Mouse (Mus musculus) spleen, adult 2 months (tissue): ENCODE measurements around the gene Amt. TPM values are rescaled to one million over a fixed set of nuclear protein-coding genes. Genes with fewer than 3 reads are reported as not detected.

Experiments
- DNase-seq, 2 experiments: peaks; one replicate each; pipeline versions ENCODE4 v3.0.0 to v3.0.0-alpha.2; 2012 to 2021; ENCODE audit warnings: low spot score in 2 of 2, low read depth in 1 of 2
- H3K27ac ChIP-seq: fragments of 200-500 bp; 2 replicates; pipeline ENCODE4 v1.5.1; 2012; ENCODE audit warnings: low read length, inconsistent platforms; ENCODE audit not compliant: insufficient read depth
- H3K27me3 ChIP-seq: fragments of 200-500 bp; 2 replicates; pipeline ENCODE4 v1.6.1; 2012; ENCODE audit warnings: mild to moderate bottlenecking, moderate library complexity, low read length, inconsistent platforms; ENCODE audit not compliant: control insufficient read depth, insufficient read depth
- H3K36me3 ChIP-seq: fragments of 200-500 bp; 2 replicates; pipeline ENCODE4 v1.6.1; 2012; ENCODE audit warnings: mild to moderate bottlenecking, low read length, inconsistent platforms; ENCODE audit not compliant: control insufficient read depth, insufficient read depth
- H3K4me1 ChIP-seq: fragments of 200-500 bp; 2 replicates; pipeline ENCODE4 v1.6.1; 2011; ENCODE audit warnings: inconsistent platforms; ENCODE audit not compliant: control insufficient read depth, insufficient read depth, insufficient read length
- H3K4me3 ChIP-seq: fragments of 200-500 bp; 2 replicates; pipeline ENCODE4 v1.5.1; 2011; ENCODE audit warnings: mild to moderate bottlenecking, inconsistent platforms; ENCODE audit not compliant: insufficient read depth, insufficient read length; ENCODE audit errors: extremely low read depth
- CTCF ChIP-seq: fragments of 200-500 bp; IDR thresholded peaks from 2 replicates; pipeline ENCODE4 v1.5.1; 2011; ENCODE audit warnings: mild to moderate bottlenecking, inconsistent platforms; ENCODE audit not compliant: insufficient read depth, insufficient read length, insufficient replicate concordance; ENCODE audit errors: extremely low read depth
- POLR2A ChIP-seq: fragments of 200-500 bp; IDR thresholded peaks from 2 replicates; pipeline ENCODE4 v1.6.1; 2011; ENCODE audit warnings: low read depth, low read length, inconsistent platforms
- WGBS: fragments of 180-500 bp; shearing (Covaris S2); methylation state at CpG from one replicate; pipeline ENCODE4 v1.1.7; 2018; 5-methylcytosine and 5-hydroxymethylcytosine counted together
- polyA plus RNA-seq: library from polyadenylated mRNA; depleted of rRNA; stranded (reverse); fragments of >200 nt; gene quantifications from 2 replicates; pipeline ENCODE4 v1.2.3, GENCODE M21; 2012

The Amt gene
- polyA plus RNA-seq, 1 experiment = 3.1 TPM

- DNase-seq = no peak
- 30% methylated on average over 6 of the region's 6 CpGs for WGBS
- Histone ChIP-seq H3K4me3 (no peak overlapping the region), H3K27ac (peak overlapping the region; percentile 95), H3K4me1 (peaks cover 21% of the 10 kb centered on the region; the same call in 1 of the 2 replicates), H3K36me3 (peaks cover 22% of the 10 kb centered on the region), H3K27me3 (no peaks in the 10 kb centered on the region)
- TF ChIP-seq POLR2A (no peak), CTCF (no peak)
These were observed 41.9 kb downstream of the Amt start for GRCm38 (mm10) chr9:108338551-108338885.

- under 1% methylated on average over 49 of the region's 49 CpGs for WGBS
- Histone ChIP-seq H3K27me3 (no peaks in the 10 kb centered on the region), H3K36me3 (peaks cover 18% of the 10 kb centered on the region), H3K4me3 (peak within 1 kb of the TSS; percentile 87), H3K27ac (peak within 1 kb of the TSS; percentile 95), H3K4me1 (peaks cover 23% of the 10 kb centered on the region; the same call in 1 of the 2 replicates)
- peak; percentile 78 to 91 for DNase-seq
- no peak for TF ChIP-seq CTCF
- peak; percentile 98 for TF ChIP-seq POLR2A
These were observed 42.5 kb downstream of the Amt start, which contains the start of gene Gpx1 for GRCm38 (mm10) chr9:108338886-108339781. Gene Gpx1, plus strand, starts transcription at chr9:108338903.

- 2% methylated on average over 20 of the region's 20 CpGs for WGBS
- no peaks in the 10 kb centered on the region for H3K27me3 ChIP-seq
- TF ChIP-seq POLR2A (no peak), CTCF (no peak)
- peak in 1 of 2 experiments; percentile 21 for DNase-seq
- peak overlapping the region; percentile 87 for H3K4me3 ChIP-seq
- peaks cover 11% of the 10 kb centered on the region for H3K36me3 ChIP-seq
- H3K4me1 ChIP-seq = peaks cover 25% of the 10 kb centered on the region; the same call in 1 of the 2 replicates
- H3K27ac ChIP-seq = peak overlapping the region; percentile 95
These were observed 43.2 kb downstream of the Amt start for GRCm38 (mm10) chr9:108339886-108340257.

DNA sequence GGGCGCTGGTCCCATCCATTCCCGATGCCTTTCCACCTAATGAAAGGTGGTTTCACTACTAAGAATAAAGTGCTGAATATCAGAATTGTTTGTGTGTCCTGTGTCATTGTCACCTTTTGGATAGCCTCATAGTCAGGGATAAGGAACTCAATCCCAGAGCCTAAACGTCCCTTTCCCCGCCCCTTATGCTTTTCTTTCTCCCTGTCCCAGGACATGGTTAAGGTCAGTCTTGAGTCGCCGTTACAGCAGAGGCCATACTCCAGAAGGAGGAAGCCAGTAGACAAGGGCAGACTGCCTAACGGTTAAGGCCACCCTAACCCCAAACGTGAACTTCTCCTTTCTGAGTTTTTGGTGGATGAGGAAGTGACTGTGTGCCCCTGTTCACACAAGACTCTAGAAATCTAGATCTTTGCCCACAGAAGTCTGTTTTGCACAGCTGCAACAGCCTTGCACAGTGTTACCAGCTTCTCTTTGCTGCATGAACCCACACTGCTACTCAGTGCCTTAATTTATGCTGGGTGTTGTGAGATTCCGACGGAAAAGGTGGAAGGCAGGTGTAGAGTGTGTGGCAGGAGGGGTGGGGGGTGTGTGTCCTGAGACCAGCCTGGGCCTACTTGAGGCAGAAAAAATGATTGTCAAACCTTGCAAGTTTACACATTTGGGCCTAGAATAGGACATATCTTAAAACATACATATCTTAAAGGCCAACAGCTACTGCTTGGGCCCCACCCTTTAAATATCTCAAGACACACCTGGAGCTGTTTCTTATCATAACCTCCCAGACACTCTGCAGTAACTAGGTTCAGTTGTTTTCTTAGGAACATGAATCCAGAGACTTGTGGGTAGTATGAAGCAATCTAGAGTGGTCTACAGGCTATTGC lies 43.8 kb downstream of the Amt start:
- no peak for TF ChIP-seq CTCF
- peak; percentile 17; the same call in 1 of the 2 replicates for TF ChIP-seq POLR2A
- H3K36me3 ChIP-seq = peaks cover 5% of the 10 kb centered on the region
- DNase-seq = peak; percentile 59
- no peaks in the 10 kb centered on the region for H3K27me3 ChIP-seq
- H3K4me1 ChIP-seq = peaks cover 25% of the 10 kb centered on the region; the same call in 1 of the 2 replicates
- 3% methylated on average over 10 of the region's 10 CpGs for WGBS
- H3K27ac ChIP-seq = peak overlapping the region; percentile 95
- peak overlapping the region; percentile 87 for H3K4me3 ChIP-seq

DNA sequence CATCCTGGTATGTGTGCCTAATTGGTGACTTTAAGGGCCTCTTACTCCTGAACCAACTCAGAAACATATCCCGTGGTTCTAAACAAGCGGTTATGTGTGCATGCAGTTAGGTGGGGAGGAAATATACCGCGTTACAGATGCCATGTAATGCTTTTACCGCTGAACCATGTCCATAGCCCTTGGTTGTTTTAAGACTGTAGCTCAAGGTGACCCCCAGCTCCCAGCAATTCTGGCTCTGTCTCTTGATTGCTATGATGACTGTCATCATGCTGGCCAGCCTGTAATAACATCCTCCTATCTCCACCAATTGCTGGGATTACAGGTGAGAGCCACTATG lies 44.5 kb downstream of the Amt start:
- peaks cover 25% of the 10 kb centered on the region; the same call in 1 of the 2 replicates for H3K4me1 ChIP-seq
- peaks cover 5% of the 10 kb centered on the region for H3K36me3 ChIP-seq
- H3K27me3 ChIP-seq = no peaks in the 10 kb centered on the region
- peak overlapping the region; percentile 14; the same call in 1 of the 2 replicates for H3K4me3 ChIP-seq
- H3K27ac ChIP-seq = peak overlapping the region; percentile 95
- TF ChIP-seq POLR2A (no peak), CTCF (no peak)
- WGBS = 23% methylated on average over 5 of the region's 5 CpGs
- DNase-seq = no peak

DNA sequence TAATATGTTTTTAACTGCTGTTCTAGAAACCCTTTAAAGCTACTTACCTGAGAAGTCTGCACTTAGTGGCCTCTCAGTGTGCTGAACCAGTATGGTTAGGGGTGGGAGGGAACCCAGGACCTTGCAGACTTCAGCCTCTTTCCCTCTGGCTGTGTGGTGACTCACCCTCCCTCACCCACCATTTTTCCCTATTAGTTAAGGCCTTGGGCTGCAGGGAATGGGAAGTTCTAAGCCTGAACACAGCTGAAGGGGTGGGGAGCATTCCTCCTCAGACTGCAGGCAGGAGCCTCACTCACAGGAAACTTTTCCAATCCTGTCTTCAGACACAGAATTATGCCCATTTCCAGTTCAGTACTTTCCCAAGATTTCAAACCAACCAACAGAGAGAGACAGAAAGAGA lies 45.1 kb downstream of the Amt start:
- peaks cover 25% of the 10 kb centered on the region; the same call in 1 of the 2 replicates for H3K4me1 ChIP-seq
- no peak for DNase-seq
- H3K27me3 ChIP-seq = no peaks in the 10 kb centered on the region
- no peak overlapping the region for H3K4me3 ChIP-seq
- H3K36me3 ChIP-seq = peaks cover 4% of the 10 kb centered on the region
- H3K27ac ChIP-seq = peak overlapping the region; percentile 95
- TF ChIP-seq CTCF = no peak
- no peak for TF ChIP-seq POLR2A
